Mouse (Mus musculus) stomach, embryonic 16.5 days (tissue): Measurements from ENCODE around the gene Serpina1b. TPM values are rescaled to one million over a fixed set of nuclear protein-coding genes. Genes with fewer than 3 reads are reported as not detected.
"Not testable (repeated sequence)": the region's sequence is repeated elsewhere in the genome, so short reads cannot be mapped to it uniquely, and the experiment has no call there.

Source experiments
- ATAC-seq: fragments of 200-750 bp; cut with Nextera tagmentation; 2 replicates; pipeline ENCODE4 v1.8.0; 2017; ENCODE audit warnings: moderate number of reproducible peaks, moderate TSS enrichment; ENCODE audit not compliant: insufficient read depth, low FRiP score
- H3K27ac ChIP-seq: fragments of 300-500 bp; sonication (generic); 2 replicates; pipeline ENCODE4 v1.5.1; 2014; ENCODE audit warnings: low read length
- H3K27me3 ChIP-seq: fragments of 300-500 bp; sonication (generic); 2 replicates; pipeline ENCODE4 v1.6.1; 2014; ENCODE audit warnings: low read length, control low read depth, mixed read lengths; ENCODE audit not compliant: control insufficient read depth, insufficient read depth
- H3K36me3 ChIP-seq: fragments of 300-500 bp; sonication (generic); 2 replicates; pipeline ENCODE4 v1.6.1; 2014; ENCODE audit warnings: low read length; ENCODE audit not compliant: control insufficient read depth, insufficient read depth
- H3K4me1 ChIP-seq: fragments of 300-500 bp; sonication (generic); 2 replicates; pipeline ENCODE4 v1.6.1; 2014; ENCODE audit warnings: low read length, control low read depth, mixed read lengths; ENCODE audit not compliant: control insufficient read depth, insufficient read depth
- H3K4me2 ChIP-seq: fragments of 300-500 bp; sonication (generic); 2 replicates; pipeline ENCODE4 v1.6.1; 2014; ENCODE audit warnings: low read depth, low read length, mixed read lengths
- H3K4me3 ChIP-seq: fragments of 300-500 bp; sonication (generic); replicated peaks from 2 replicates; pipeline ENCODE4 v1.5.1; 2014; ENCODE audit warnings: mild to moderate bottlenecking, low read length
- H3K9ac ChIP-seq: fragments of 300-500 bp; sonication (generic); 2 replicates; pipeline ENCODE4 v1.6.1; 2014; ENCODE audit warnings: low read length
- H3K9me3 ChIP-seq: fragments of 300-500 bp; sonication (generic); replicated peaks from 2 replicates; pipeline ENCODE4 v1.6.1; 2016; ENCODE audit warnings: low read length, control low read depth; ENCODE audit not compliant: control insufficient read depth
- WGBS: fragments of 180-500 bp; shearing (Covaris S2); extraction: QIAGEN DNeasy Blood & Tissue Kit; methylation state at CpG from one replicate; pipeline ENCODE4 v1.1.7; 2014; 5-methylcytosine and 5-hydroxymethylcytosine counted together
- polyA plus RNA-seq: library from polyadenylated mRNA; unstranded; fragments of >200 nt; fragmentation: Nextera tagmentation; extraction: Ambion mirVana; gene quantifications from 2 replicates; pipeline ENCODE4 v1.2.1, GENCODE M21; 2015

Serpina1b gene
- 34.2 and 47.5 TPM in 2 replicates for polyA plus RNA-seq

GRCm38 (mm10) chr12:103830273-103830672 lies at the start of gene Serpina1b:
Serpina1b (minus strand) TSS chr12:103830373.
- not testable (repeated sequence) for H3K9me3 ChIP-seq, H3K4me1 ChIP-seq, H3K4me2 ChIP-seq, H3K36me3 ChIP-seq, H3K9ac ChIP-seq, H3K27me3 ChIP-seq, H3K27ac ChIP-seq, ATAC-seq, H3K4me3 ChIP-seq
- WGBS, result 80% methylated on average over 4 of the region's 4 CpGs

DNA sequence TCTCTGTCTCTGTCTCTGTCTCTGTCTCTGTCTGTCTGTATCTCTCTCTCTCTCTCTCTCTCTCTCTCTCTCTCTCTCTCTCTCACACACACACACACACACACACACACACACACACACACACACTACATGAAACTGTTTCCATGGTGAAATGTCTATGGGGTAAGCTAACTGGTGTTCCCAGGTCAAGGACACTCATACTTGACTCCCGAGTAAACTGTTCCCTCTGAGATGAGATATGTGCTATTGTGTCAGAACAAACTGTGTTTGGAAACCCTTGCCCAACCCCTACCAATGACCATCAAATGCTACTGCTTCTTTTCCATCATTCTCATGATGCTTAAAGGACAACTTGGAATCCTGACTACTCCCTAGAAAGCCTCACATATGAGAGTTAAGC lies 36.7 kb upstream of the Serpina1b start:
- WGBS, result 48% methylated on average over 1 of the region's 1 CpGs
- not testable (repeated sequence) for H3K4me1 ChIP-seq, H3K9me3 ChIP-seq, H3K9ac ChIP-seq, H3K27ac ChIP-seq, H3K36me3 ChIP-seq, H3K4me2 ChIP-seq, H3K4me3 ChIP-seq, ATAC-seq, H3K27me3 ChIP-seq

DNA sequence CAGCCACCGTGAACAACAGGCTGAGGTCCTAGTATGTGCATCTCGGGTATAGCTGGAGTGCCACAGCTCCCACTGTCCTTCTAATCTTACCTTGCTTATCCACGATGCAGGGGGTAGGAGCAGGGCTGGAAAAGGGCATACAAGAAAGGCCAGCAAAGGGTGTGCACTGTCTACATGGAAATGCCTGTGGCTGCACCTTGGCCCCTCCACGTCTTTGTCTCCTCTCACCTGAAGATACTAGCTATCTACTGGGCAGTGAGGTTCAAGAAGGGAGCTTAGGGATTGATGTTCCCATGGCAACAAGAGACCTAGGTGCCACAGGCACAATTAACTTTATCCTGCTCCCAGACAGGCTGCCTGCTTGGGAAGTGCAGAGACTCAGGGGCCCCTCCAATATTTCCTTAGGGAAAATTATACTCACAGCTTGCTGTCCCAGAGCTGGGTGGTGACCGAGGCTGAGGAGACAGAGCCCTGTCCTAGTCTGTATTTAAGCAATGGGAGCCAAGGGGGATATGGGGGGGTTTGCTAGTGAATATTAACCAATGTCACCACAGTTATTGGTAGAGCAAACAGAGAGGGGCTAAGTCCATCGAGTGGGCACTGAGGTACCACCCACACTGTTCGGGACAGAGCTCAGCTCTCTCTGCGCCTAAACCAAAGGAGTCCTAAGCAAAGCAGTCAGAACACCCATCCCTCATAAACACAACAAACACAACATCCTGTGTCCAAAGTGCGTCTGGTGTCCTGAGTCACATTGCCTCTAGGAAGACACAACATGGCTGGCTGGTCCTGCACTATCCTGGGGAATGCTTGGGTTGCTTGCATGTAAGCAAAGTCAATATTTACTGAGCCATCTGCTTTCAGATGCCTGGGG lies 33.2 kb upstream of the Serpina1b start, which contains the start of gene Serpina1a:
TSS of gene Serpina1a (minus strand) at position 462 of the 874 bp plus-strand sequence.
- H3K9me3 ChIP-seq, H3K27ac ChIP-seq, H3K4me2 ChIP-seq, H3K27me3 ChIP-seq, H3K9ac ChIP-seq, ATAC-seq, H3K4me1 ChIP-seq, H3K36me3 ChIP-seq, H3K4me3 ChIP-seq: not testable (repeated sequence)
- WGBS, result 66% methylated on average over 9 of the region's 9 CpGs

GRCm38 (mm10) chr12:103860976-103861375 lies 30.8 kb upstream of the Serpina1b start:
- no peaks in the 10 kb centered on the region for H3K27me3 ChIP-seq
- WGBS, result 64% methylated on average over 3 of the region's 3 CpGs
- no peak overlapping the region for H3K4me3 ChIP-seq
- no peak for ATAC-seq
- no peak overlapping the region for H3K9ac ChIP-seq
- H3K9me3 ChIP-seq, result no peaks in the 10 kb centered on the region
- no peaks in the 10 kb centered on the region for H3K4me1 ChIP-seq
- no peak overlapping the region for H3K4me2 ChIP-seq
- no peak overlapping the region for H3K27ac ChIP-seq
- H3K36me3 ChIP-seq, result no peaks in the 10 kb centered on the region

DNA sequence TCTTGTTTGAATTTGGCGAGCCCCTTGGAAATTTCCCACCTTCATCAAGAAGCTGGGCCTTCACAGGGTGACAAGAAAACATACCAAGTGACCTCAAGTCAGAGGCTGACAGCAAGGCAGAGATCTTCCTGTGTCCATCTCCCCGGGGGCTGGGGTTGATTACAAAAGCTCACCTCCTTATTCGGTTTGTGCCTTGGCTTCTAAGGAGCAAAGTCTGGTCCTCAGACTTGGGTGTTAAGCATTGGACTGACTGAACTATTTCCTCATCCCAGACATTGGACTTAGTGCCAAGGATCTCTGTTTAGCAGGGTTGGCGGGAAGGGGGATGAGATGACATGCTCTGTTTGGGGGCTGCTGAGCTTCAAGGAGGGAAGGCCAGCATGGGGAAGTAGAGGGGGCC lies 30.4 kb upstream of the Serpina1b start:
- not testable (repeated sequence) for H3K36me3 ChIP-seq, H3K9me3 ChIP-seq, H3K4me3 ChIP-seq, H3K9ac ChIP-seq, ATAC-seq, H3K4me2 ChIP-seq, H3K4me1 ChIP-seq, H3K27ac ChIP-seq, H3K27me3 ChIP-seq
- 85% methylated on average over 3 of the region's 4 CpGs for WGBS

DNA sequence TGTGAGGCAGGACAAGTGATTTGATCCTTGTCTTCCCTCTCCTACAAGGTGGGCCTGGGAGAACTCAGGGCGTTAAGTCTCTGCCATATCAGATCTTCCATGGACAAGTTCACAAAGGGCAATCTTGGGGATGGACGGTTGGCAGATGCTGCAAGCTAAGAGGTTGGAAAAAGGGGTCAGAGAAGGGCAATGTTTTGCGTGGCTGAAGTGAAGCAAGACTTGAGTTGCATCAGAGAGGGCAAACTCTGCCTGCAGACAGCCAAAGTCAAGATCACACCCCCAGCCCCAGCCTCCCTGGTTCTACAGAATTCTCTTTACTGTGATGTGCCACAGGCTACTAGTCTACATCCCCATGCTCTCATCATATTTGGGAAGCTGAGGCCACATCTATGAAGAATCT lies 29.4 kb upstream of the Serpina1b start:
- not testable (repeated sequence) for H3K4me3 ChIP-seq, H3K9ac ChIP-seq, H3K27me3 ChIP-seq, H3K4me1 ChIP-seq, H3K4me2 ChIP-seq, H3K36me3 ChIP-seq, H3K27ac ChIP-seq, H3K9me3 ChIP-seq, ATAC-seq
- WGBS, result 78% methylated on average over 3 of the region's 3 CpGs

GRCm38 (mm10) chr12:103853032-103853431 lies 22.9 kb upstream of the Serpina1b start:
- not testable (repeated sequence) for H3K9me3 ChIP-seq, H3K27me3 ChIP-seq, H3K4me3 ChIP-seq, H3K36me3 ChIP-seq, H3K4me2 ChIP-seq, H3K27ac ChIP-seq, ATAC-seq, H3K9ac ChIP-seq, H3K4me1 ChIP-seq
- whole genome bisulfite sequencing, result 91% methylated on average over 2 of the region's 2 CpGs

- not testable (repeated sequence) for H3K27ac ChIP-seq, H3K4me2 ChIP-seq, ATAC-seq
Measured at GRCm38 (mm10) chr12:103827661-103828372, 2.4 kb downstream of the Serpina1b start.

GRCm38 (mm10) chr12:103823826-103824225 lies 6.3 kb downstream of the Serpina1b start:
- not testable (repeated sequence) for H3K4me3 ChIP-seq, H3K27ac ChIP-seq, H3K9me3 ChIP-seq, H3K9ac ChIP-seq, H3K27me3 ChIP-seq, H3K4me1 ChIP-seq, ATAC-seq, H3K36me3 ChIP-seq, H3K4me2 ChIP-seq
- WGBS, result 72% methylated on average over 5 of the region's 5 CpGs

More at GRCm38 (mm10) chr12:103827661-103828372, 2.4 kb downstream of the Serpina1b start:
- 74% methylated on average over 6 of the region's 6 CpGs for WGBS
- H3K9ac ChIP-seq, H3K4me1 ChIP-seq, H3K36me3 ChIP-seq, H3K9me3 ChIP-seq, H3K27me3 ChIP-seq, H3K4me3 ChIP-seq: not testable (repeated sequence)
